Mouse (Mus musculus): ENCODE measurements around the gene 9230102O04Rik.
A peak's percentile ranks its signal among the peaks of the same experiment; 100 is the strongest.

9230102O04Rik gene

GRCm38 (mm10) chr2:9888913-9889650 is at the start of gene 9230102O04Rik:
Gene 9230102O04Rik, minus strand, starts transcription at chr2:9889540.
- no peak for DNase-seq (ENCODE audit: low spot score in 2 of 2)

GRCm38 (mm10) chr2:9935965-9936364 is 46.6 kb upstream of the 9230102O04Rik start:
- DNase-seq (ENCODE audit: low spot score in 2 of 2): no peak

- no peak for DNase-seq (ENCODE audit: low spot score in 2 of 2)
Measured at GRCm38 (mm10) chr2:9926905-9927283, 37.6 kb upstream of the 9230102O04Rik start.

- peak in 1 of 2 experiments; percentile 2 for DNase-seq (ENCODE audit: low spot score in 2 of 2)
Measured at GRCm38 (mm10) chr2:9926194-9926904, 37.0 kb upstream of the 9230102O04Rik start.

GRCm38 (mm10) chr2:9918691-9919471 is 29.5 kb upstream of the 9230102O04Rik start:
- no peak for DNase-seq (ENCODE audit: low spot score in 2 of 2)

- DNase-seq (ENCODE audit: low spot score in 2 of 2): peak in 1 of 2 experiments; percentile 19
Measured at GRCm38 (mm10) chr2:9917602-9918001, 28.3 kb upstream of the 9230102O04Rik start.

- DNase-seq (ENCODE audit: low spot score in 2 of 2): no peak
Measured at GRCm38 (mm10) chr2:9905995-9906394, 16.7 kb upstream of the 9230102O04Rik start.

- DNase-seq (ENCODE audit: low spot score in 2 of 2): no peak
Measured at GRCm38 (mm10) chr2:9903854-9904560, 14.7 kb upstream of the 9230102O04Rik start.

- no peak for DNase-seq (ENCODE audit: low spot score in 2 of 2)
Measured at GRCm38 (mm10) chr2:9897846-9898245, 8.5 kb upstream of the 9230102O04Rik start.

- no peak for DNase-seq (ENCODE audit: low spot score in 2 of 2)
Measured at GRCm38 (mm10) chr2:9896097-9896770, 6.9 kb upstream of the 9230102O04Rik start.

- DNase-seq (ENCODE audit: low spot score in 2 of 2): no peak
Measured at GRCm38 (mm10) chr2:9894836-9895593, 5.7 kb upstream of the 9230102O04Rik start.

- DNase-seq (ENCODE audit: low spot score in 2 of 2): no peak
Measured at GRCm38 (mm10) chr2:9893272-9893953, 4.1 kb upstream of the 9230102O04Rik start.

- DNase-seq (ENCODE audit: low spot score in 2 of 2): no peak
Measured at GRCm38 (mm10) chr2:9892541-9892940, 3.2 kb upstream of the 9230102O04Rik start.

- DNase-seq (ENCODE audit: low spot score in 2 of 2): no peak
Measured at GRCm38 (mm10) chr2:9890906-9891305, 1.6 kb upstream of the 9230102O04Rik start.

- DNase-seq (ENCODE audit: low spot score in 2 of 2): no peak
Measured at GRCm38 (mm10) chr2:9890251-9890650, 911 bp upstream of the 9230102O04Rik start.

GRCm38 (mm10) chr2:9889651-9890183 is 377 bp upstream of the 9230102O04Rik start, which contains the start of gene Gata3:
Gene Gata3, minus strand, starts transcription at chr2:9890034.
- no peak for DNase-seq (ENCODE audit: low spot score in 2 of 2)

GRCm38 (mm10) chr2:9887636-9888035 is 1.7 kb downstream of the 9230102O04Rik start:
- no peak for DNase-seq (ENCODE audit: low spot score in 2 of 2)

- DNase-seq (ENCODE audit: low spot score in 2 of 2): no peak
Measured at GRCm38 (mm10) chr2:9886921-9887610, 2.3 kb downstream of the 9230102O04Rik start.

- DNase-seq (ENCODE audit: low spot score in 2 of 2): no peak
Measured at GRCm38 (mm10) chr2:9886031-9886430, 3.3 kb downstream of the 9230102O04Rik start.

Data from frontal cortex, postnatal 36 days (tissue).